Mouse (Mus musculus) bone marrow macrophage, adult 2 months (primary cell): ENCODE results near the gene Dek.

Experiments
- CTCF ChIP-seq: IDR thresholded peaks from 2 replicates; pipeline ENCODE4 v1.5.1; 2012; ENCODE audit warnings: low read depth, mild to moderate bottlenecking, low read length, moderate library complexity
- POLR2A ChIP-seq: IDR thresholded peaks from 2 replicates; pipeline ENCODE4 v1.6.1; 2012; ENCODE audit warnings: mild to moderate bottlenecking, low read depth, low read length, borderline replicate concordance

DNA sequence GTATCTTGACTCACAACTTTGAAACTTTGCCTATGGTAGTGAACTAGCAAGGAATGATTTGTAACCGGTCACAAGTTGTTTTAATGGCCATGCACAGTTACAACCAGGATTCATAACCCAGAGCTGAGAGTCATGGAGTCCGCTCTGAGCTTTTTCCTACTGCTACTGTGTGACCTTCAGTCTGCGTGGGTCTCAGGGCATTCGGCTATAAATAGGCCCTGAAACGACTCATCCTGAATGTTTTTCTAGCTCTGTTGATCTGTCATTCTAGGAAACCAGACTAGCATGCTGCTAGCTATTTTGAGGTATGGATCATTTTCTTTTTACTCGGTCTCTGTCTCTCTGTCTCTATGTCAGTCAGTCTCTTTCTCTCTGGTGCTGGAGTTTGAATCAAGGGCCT is 36.8 kb upstream of the Dek start:
- TF ChIP-seq CTCF (no peak), POLR2A (no peak)
